Mouse (Mus musculus): Measurements from ENCODE around the gene Gprc5b.

- no peak for TF ChIP-seq BHLHE40 (IDR thresholded peaks at IDR 0.05; ENCODE audit: low read depth, low read length)
- TF ChIP-seq EP300 (IDR thresholded peaks at IDR 0.05; ENCODE audit: low read length), result no peak
- no peak for TF ChIP-seq HCFC1 (IDR thresholded peaks at IDR 0.05; ENCODE audit: low read depth, low read length)
- TF ChIP-seq POLR2A (IDR thresholded peaks at IDR 0.05; ENCODE audit: low read depth, low read length), result no peak
- TF ChIP-seq CTCF (conservative IDR thresholded peaks at IDR 0.05 in 1 of 2, IDR thresholded peaks at IDR 0.05 in 1 of 2; ENCODE audit: low read depth in 2 of 2, low read length in 2 of 2), result no peak
- TF ChIP-seq SMC3 (IDR thresholded peaks at IDR 0.05; ENCODE audit: low read depth, low read length), result no peak
- no peak for TF ChIP-seq JUND (conservative IDR thresholded peaks at IDR 0.05; ENCODE audit: low read depth, low read length)
- no peak for TF ChIP-seq TCF12 (IDR thresholded peaks at IDR 0.05; ENCODE audit: low read depth, low read length)
- no peak for TF ChIP-seq ZC3H11A (IDR thresholded peaks at IDR 0.05; ENCODE audit: low read depth, low read length)
- no peak for TF ChIP-seq MAFK (IDR thresholded peaks at IDR 0.05; ENCODE audit: insufficient replicate concordance, low read length)
- no peak for TF ChIP-seq CHD2 (IDR thresholded peaks at IDR 0.05; ENCODE audit: low read length)
- TF ChIP-seq USF1 (IDR thresholded peaks at IDR 0.05; ENCODE audit: low read depth, low read length), result no peak
- TF ChIP-seq ZKSCAN1 (IDR thresholded peaks at IDR 0.05; ENCODE audit: borderline replicate concordance, low read depth, low read length), result no peak
Observed at GRCm38 (mm10) chr7:119034243-119034961, 39.4 kb upstream of the Gprc5b start.
